Mouse (Mus musculus): ENCODE data around the gene Adm2. TPM values are rescaled to one million over a fixed set of nuclear protein-coding genes. Genes with fewer than 3 reads are reported as not detected.

The Adm2 gene
- total RNA-seq, 2 experiments from 2014 or later: not detected

GRCm38 (mm10) chr15:89309962-89310498, 12.5 kb upstream of the Adm2 start:
- peak; percentile 64 for ATAC-seq (replicated peaks; ENCODE audit: poor library complexity)

GRCm38 (mm10) chr15:89313359-89313758, 9.2 kb upstream of the Adm2 start:
- ATAC-seq (replicated peaks; ENCODE audit: poor library complexity): no peak

GRCm38 (mm10) chr15:89314107-89314506, 8.4 kb upstream of the Adm2 start:
- no peak for ATAC-seq (replicated peaks; ENCODE audit: poor library complexity)

GRCm38 (mm10) chr15:89314511-89315189, 7.9 kb upstream of the Adm2 start:
- no peak for ATAC-seq (replicated peaks; ENCODE audit: poor library complexity)

GRCm38 (mm10) chr15:89315190-89315731, 7.3 kb upstream of the Adm2 start, which contains the start of gene Sbf1:
Gene Sbf1, minus strand, starts transcription at chr15:89315311.
- peak; percentile 94 for ATAC-seq (replicated peaks; ENCODE audit: poor library complexity)

GRCm38 (mm10) chr15:89316146-89316545, 6.4 kb upstream of the Adm2 start:
- ATAC-seq (replicated peaks; ENCODE audit: poor library complexity): 0 out of 2 replicates have a peak, but pooled peaks have one; percentile 24

- ATAC-seq (replicated peaks; ENCODE audit: poor library complexity): peak; percentile 75
These were observed 1.3 kb upstream of the Adm2 start for GRCm38 (mm10) chr15:89321264-89321663.

- ATAC-seq (replicated peaks; ENCODE audit: poor library complexity): 0 out of 2 replicates have a peak, but pooled peaks have one; percentile 27
These were observed 1.1 kb downstream of the Adm2 start for GRCm38 (mm10) chr15:89323656-89324055.

GRCm38 (mm10) chr15:89326441-89326840, 3.9 kb downstream of the Adm2 start:
- no peak for ATAC-seq (replicated peaks; ENCODE audit: poor library complexity)

- no peak for ATAC-seq (replicated peaks; ENCODE audit: poor library complexity)
These were observed 11.8 kb downstream of the Adm2 start, which contains the start of gene Miox for GRCm38 (mm10) chr15:89334271-89334670. Gene Miox, plus strand, starts transcription at chr15:89334398.

- ATAC-seq (replicated peaks; ENCODE audit: poor library complexity): no peak
These were observed 12.4 kb downstream of the Adm2 start for GRCm38 (mm10) chr15:89334774-89335537.

- ATAC-seq (replicated peaks; ENCODE audit: poor library complexity): no peak
These were observed 13.9 kb downstream of the Adm2 start for GRCm38 (mm10) chr15:89336422-89336821.

GRCm38 (mm10) chr15:89339696-89340095, 17.2 kb downstream of the Adm2 start:
- peak; percentile 82 for ATAC-seq (replicated peaks; ENCODE audit: poor library complexity)

- ATAC-seq (replicated peaks; ENCODE audit: poor library complexity): peak; percentile 60; the same call in 1 of the 2 replicates
These were observed 17.6 kb downstream of the Adm2 start for GRCm38 (mm10) chr15:89340136-89340535.

- ATAC-seq (replicated peaks; ENCODE audit: poor library complexity): no peak; the same call in 1 of the 2 replicates
These were observed 19.2 kb downstream of the Adm2 start for GRCm38 (mm10) chr15:89341678-89342077.

GRCm38 (mm10) chr15:89343325-89343724, 20.8 kb downstream of the Adm2 start:
- no peak for ATAC-seq (replicated peaks; ENCODE audit: poor library complexity)

GRCm38 (mm10) chr15:89350447-89350846, 27.9 kb downstream of the Adm2 start:
- no peak for ATAC-seq (replicated peaks; ENCODE audit: poor library complexity)

- ATAC-seq (replicated peaks; ENCODE audit: poor library complexity): no peak
These were observed 28.8 kb downstream of the Adm2 start for GRCm38 (mm10) chr15:89351302-89351701.

GRCm38 (mm10) chr15:89352054-89352453, 29.5 kb downstream of the Adm2 start:
- no peak for ATAC-seq (replicated peaks; ENCODE audit: poor library complexity)

- no peak for ATAC-seq (replicated peaks; ENCODE audit: poor library complexity)
These were observed 30.3 kb downstream of the Adm2 start for GRCm38 (mm10) chr15:89352795-89353194.

- no peak for ATAC-seq (replicated peaks; ENCODE audit: poor library complexity)
These were observed 31.3 kb downstream of the Adm2 start for GRCm38 (mm10) chr15:89353837-89354236.
